Mouse (Mus musculus) retina, embryonic 14.5 days (tissue): ENCODE measurements around the gene Meox1.

ENCODE experiments used
- DNase-seq: peaks from one replicate; pipeline ENCODE4 v3.0.0-alpha.2; 2015; ENCODE audit warnings: low spot score

Gene Meox1

GRCm38 (mm10) chr11:101894204-101894603, at the start of gene Meox1:
Meox1 (minus strand) TSS chr11:101894374.
- DNase-seq, result no peak

GRCm38 (mm10) chr11:101943055-101943454, 48.9 kb upstream of the Meox1 start:
- no peak for DNase-seq

- peak; percentile 58 for DNase-seq
Measured at GRCm38 (mm10) chr11:101937108-101937507, 42.9 kb upstream of the Meox1 start.

GRCm38 (mm10) chr11:101936421-101936820, 42.2 kb upstream of the Meox1 start:
- peak; percentile 49 for DNase-seq

- no peak for DNase-seq
Measured at GRCm38 (mm10) chr11:101935743-101936142, 41.6 kb upstream of the Meox1 start.

- DNase-seq, result no peak
Measured at GRCm38 (mm10) chr11:101931978-101932377, 37.8 kb upstream of the Meox1 start.

GRCm38 (mm10) chr11:101928030-101928762, 34.0 kb upstream of the Meox1 start:
- peak; percentile 74 for DNase-seq

- no peak for DNase-seq
Measured at GRCm38 (mm10) chr11:101926951-101927589, 32.9 kb upstream of the Meox1 start.

- no peak for DNase-seq
Measured at GRCm38 (mm10) chr11:101925636-101926035, 31.5 kb upstream of the Meox1 start.

GRCm38 (mm10) chr11:101924441-101924976, 30.3 kb upstream of the Meox1 start:
- DNase-seq, result no peak

GRCm38 (mm10) chr11:101923988-101924387, 29.8 kb upstream of the Meox1 start:
- no peak for DNase-seq

- DNase-seq, result no peak
Measured at GRCm38 (mm10) chr11:101921361-101921952, 27.3 kb upstream of the Meox1 start.

GRCm38 (mm10) chr11:101919660-101920059, 25.5 kb upstream of the Meox1 start:
- DNase-seq, result peak; percentile 92

- DNase-seq, result no peak
Measured at GRCm38 (mm10) chr11:101918609-101919008, 24.4 kb upstream of the Meox1 start.

- DNase-seq, result peak; percentile 45
Measured at GRCm38 (mm10) chr11:101916772-101917171, 22.6 kb upstream of the Meox1 start.

- no peak for DNase-seq
Measured at GRCm38 (mm10) chr11:101913591-101913990, 19.4 kb upstream of the Meox1 start.

GRCm38 (mm10) chr11:101911855-101912579, 17.8 kb upstream of the Meox1 start:
- DNase-seq, result no peak

GRCm38 (mm10) chr11:101910230-101910946, 16.2 kb upstream of the Meox1 start:
- peak; percentile 93 for DNase-seq

- no peak for DNase-seq
Measured at GRCm38 (mm10) chr11:101908777-101909176, 14.6 kb upstream of the Meox1 start.

GRCm38 (mm10) chr11:101905115-101905514, 10.9 kb upstream of the Meox1 start:
- DNase-seq, result peak; percentile 90

- DNase-seq, result no peak
Measured at GRCm38 (mm10) chr11:101901309-101901708, 7.1 kb upstream of the Meox1 start.

GRCm38 (mm10) chr11:101898328-101898727, 4.2 kb upstream of the Meox1 start:
- DNase-seq, result no peak
